Mouse (Mus musculus) monocyte, adult 5-6 weeks (primary cell): ENCODE measurements around the gene Gtf3c5. TPM values are rescaled to one million over a fixed set of nuclear protein-coding genes. Genes with fewer than 3 reads are reported as not detected.

Experiments used
- ATAC-seq: fragments of 153-309, 156-312 bp; replicated peaks from 2 replicates; pipeline ENCODE4 v1.8.0; 2017; ENCODE audit warnings: mild to moderate bottlenecking; ENCODE audit not compliant: low TSS enrichment, insufficient number of reproducible peaks, severe bottlenecking, poor library complexity, low FRiP score
- total RNA-seq: library from RNA; stranded (forward); fragments of 200-1000, 200-491, 200-594 nt; gene quantifications from 3 replicates; pipeline ENCODE4 v1.2.3, GENCODE M21; 2017

The Gtf3c5 gene
- total RNA-seq, 1 experiment from 2014 or later = 5.6 TPM

- no peak for ATAC-seq
Observed at GRCm38 (mm10) chr2:28525219-28525942, 58.2 kb downstream of the Gtf3c5 start.

DNA sequence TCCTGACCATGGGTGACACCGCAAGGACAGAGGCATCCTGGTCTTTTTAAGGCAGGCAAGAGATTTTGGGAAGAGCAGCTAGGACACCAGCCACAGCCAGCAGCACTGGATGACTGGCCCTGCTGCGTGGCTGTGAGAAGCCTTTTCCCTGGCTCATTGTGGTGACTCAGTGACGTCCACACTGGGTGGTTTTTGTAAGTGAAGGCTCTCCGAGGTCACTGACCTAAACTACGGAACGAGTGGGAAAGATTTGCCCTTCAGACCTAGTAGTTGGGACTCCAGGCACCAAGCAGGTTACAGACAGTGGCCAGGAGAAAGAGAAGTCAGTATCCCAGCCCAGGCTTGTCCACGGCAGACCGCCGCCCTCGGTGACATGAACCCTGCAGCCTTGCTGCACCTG is 59.1 kb downstream of the Gtf3c5 start:
- ATAC-seq = no peak

DNA sequence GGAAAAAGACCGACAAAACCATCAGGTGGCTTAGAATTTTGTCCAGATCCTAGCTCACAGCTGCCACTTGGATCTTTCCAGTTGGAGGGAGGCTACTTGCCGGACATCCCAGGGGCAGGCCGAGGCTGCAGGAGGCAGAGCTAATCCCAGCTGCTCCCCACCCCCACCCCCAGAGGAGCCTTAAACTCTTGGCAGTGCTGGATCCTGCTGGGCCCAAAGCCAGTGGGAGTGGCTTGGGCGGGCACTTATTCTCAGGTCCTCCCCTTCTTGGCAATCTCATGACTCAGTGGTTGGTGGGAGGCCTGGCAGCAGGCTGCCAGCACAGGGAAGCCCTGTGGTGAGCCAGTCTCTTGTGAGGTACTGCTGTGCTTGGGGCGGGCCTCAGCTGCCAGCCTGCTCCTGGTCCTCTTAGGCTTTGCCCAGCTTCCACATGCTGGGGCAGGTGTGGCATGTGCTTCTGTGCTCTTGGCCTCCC is 59.9 kb downstream of the Gtf3c5 start:
- no peak for ATAC-seq

DNA sequence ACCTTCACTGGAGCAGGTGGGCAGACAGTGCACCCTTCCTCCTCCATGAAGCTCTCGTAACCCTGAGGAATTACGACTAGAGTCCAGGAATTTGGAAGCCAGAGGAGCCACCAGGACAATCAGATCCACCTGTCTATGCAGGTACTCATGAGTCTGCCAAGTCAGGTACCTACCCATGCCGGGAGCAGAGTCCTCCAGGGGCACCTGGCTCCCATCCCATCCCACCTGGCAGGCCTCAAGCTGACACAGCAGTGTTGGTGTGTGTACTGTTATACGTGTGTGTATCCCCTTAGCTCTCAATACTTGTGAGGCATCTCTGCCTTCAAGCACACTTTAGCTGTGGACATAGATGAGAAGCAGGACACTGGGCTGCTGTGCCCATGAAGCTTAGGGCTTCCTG is 61.4 kb downstream of the Gtf3c5 start:
- ATAC-seq = no peak

DNA sequence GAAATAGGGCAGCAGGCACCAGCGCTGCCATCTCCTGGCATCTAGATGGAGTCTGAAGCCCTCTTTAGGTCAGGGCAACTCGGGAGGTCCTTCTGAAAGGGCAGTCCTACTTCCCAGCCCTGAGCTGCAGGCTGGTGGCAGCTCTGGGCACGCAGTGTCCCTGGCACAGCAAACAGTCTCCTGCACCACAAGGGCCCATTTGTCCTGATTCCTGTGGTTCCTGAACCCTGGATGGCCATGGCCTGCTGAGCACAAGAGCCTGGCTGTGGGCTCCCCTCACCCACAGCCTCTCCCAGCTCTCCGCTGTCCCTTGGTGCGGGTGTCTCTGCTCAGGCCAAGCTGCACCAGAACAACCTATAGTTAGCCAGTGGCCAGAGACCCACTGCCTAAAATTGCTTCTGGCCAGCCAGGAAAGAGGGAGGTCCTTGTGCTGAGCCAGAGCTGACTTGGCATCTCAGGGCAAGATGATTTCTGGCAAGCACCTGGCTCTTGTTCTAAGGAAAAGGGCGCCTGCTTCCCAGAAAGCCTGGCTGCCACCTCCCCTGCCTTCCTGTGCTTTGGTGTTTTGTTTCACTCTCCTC is 61.9 kb downstream of the Gtf3c5 start:
- no peak for ATAC-seq

DNA sequence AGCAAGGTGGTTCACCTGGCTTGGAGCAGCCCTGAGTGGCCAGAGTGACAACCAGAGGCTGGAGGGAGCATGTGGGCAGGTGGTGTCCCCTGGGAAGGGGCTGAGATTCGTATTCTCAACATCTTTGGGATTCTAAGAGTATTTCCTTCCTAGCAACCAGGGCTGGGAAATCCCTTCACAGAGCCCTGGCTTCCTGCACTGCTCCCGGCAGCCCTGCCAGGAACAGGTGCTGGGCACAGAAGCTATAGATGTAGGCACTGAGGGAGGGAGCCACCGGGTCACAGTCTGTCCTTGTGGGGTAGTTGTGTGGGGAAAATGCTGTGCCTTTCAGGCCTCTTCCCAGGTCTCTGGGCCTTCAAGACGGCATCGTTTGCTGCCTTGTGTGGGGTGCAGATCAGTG is 63.0 kb downstream of the Gtf3c5 start:
- ATAC-seq = no peak

GRCm38 (mm10) chr2:28518231-28518630 is 65.3 kb downstream of the Gtf3c5 start:
- ATAC-seq = no peak

DNA sequence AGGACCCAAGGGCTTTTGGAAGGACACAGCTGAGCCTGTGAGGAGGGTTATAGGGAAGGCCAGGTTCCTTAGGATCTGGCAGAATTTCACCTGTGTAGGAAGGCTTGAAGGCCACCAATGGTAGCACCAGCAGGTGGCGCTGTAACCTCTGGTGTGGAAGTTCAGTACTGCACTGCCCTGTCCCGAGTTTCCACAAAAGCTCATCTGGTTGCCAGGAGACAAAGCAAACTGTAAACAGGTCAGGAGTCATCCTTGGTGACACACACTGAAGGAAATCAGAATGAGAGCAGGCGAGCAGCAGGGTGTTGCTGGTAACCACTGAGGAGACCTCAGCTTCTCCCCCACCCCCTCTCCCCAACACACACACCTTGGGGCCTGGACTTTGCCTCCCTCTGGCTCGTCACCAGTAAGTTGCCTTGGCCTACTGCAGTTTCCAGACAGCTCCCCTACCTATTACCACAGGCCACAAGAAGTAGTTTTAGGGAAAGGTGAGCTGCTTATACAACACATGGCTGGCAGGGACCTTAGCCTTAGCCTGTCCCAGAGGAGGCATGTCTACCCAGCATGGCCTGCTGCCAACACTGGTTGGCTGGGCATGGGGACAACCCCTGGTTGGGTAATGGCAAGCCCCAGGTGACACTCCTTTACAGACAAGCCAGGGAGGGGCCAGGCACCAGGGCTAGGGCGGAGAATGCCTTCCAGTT is 66.2 kb downstream of the Gtf3c5 start:
- ATAC-seq = peak; percentile 58

Other genes starting within 250 kb of the Gtf3c5 start
- gene Ppp1r26, start 137.0 kb downstream of the Gtf3c5 start, total RNA-seq = 0.10 TPM in 1 of 3 replicates, not detected in the others
- gene 1700007K13Rik, start 117.4 kb downstream of the Gtf3c5 start, total RNA-seq = not detected in 3 replicates
- 6.6 to 12.3 TPM (median 7.7 TPM) in 3 replicates for gene Mrps2, start 115.7 kb downstream of the Gtf3c5 start, total RNA-seq
- 0.76 to 1.8 TPM in 2 of 3 replicates, not detected in the other for gene Gbgt1, start 86.9 kb downstream of the Gtf3c5 start, total RNA-seq
- not detected in 3 replicates for gene Gm10134, start 77.7 kb downstream of the Gtf3c5 start, total RNA-seq
- 3.5 to 14.6 TPM (median 9.2 TPM) in 3 replicates for gene Ralgds, start 70.6 kb downstream of the Gtf3c5 start, total RNA-seq
- gene Cel, start 20.3 kb downstream of the Gtf3c5 start, total RNA-seq = not detected in 3 replicates
- gene Gfi1b, start 38.2 kb upstream of the Gtf3c5 start, total RNA-seq = 1.6 to 8.2 TPM (median 4.6 TPM) in 3 replicates
- 14.2 to 29.8 TPM (median 24.7 TPM) in 3 replicates for gene Tsc1, start 57.5 kb upstream of the Gtf3c5 start, total RNA-seq
- 1.3 to 10.1 TPM (median 3.3 TPM) in 3 replicates for gene Spaca9, start 116.0 kb upstream of the Gtf3c5 start, total RNA-seq
- gene Ak8, start 116.4 kb upstream of the Gtf3c5 start, total RNA-seq = 0.39 to 1.6 TPM in 2 of 3 replicates, not detected in the other